Mouse (Mus musculus) CH12.LX (cell line): Measurements from ENCODE around the gene Clnk. TPM values are rescaled to one million over a fixed set of nuclear protein-coding genes. Genes with fewer than 3 reads are reported as not detected.

Experiments
- DNase-seq: peaks from one replicate; pipeline ENCODE4 v3.0.0-alpha.2; 2013; ENCODE audit errors: extremely low read depth
- H3K27ac ChIP-seq: 2 replicates; pipeline ENCODE4 v1.5.1; 2012; ENCODE audit warnings: low read depth, mild to moderate bottlenecking, control low read depth, moderate library complexity; ENCODE audit not compliant: insufficient read depth
- H3K27me3 ChIP-seq: replicated peaks from 2 replicates; pipeline ENCODE3; 2012; ENCODE audit warnings: inconsistent platforms
- H3K36me3 ChIP-seq, 2 experiments: replicated peaks in 1 of 2; 2 replicates each; pipeline versions ENCODE3 to v1.6.1; 2012; ENCODE audit warnings: inconsistent platforms in 1 of 2, low read length in 1 of 2, mild to moderate bottlenecking in 1 of 2, mixed read lengths in 1 of 2, moderate library complexity in 1 of 2; ENCODE audit not compliant: control insufficient read depth in 1 of 2, insufficient read depth in 1 of 2
- H3K4me1 ChIP-seq, 2 experiments: 2 replicates each; pipeline ENCODE4 v1.6.1; 2012; ENCODE audit warnings: inconsistent platforms in 1 of 2, moderate library complexity in 1 of 2; ENCODE audit not compliant: insufficient read depth in 2 of 2, control insufficient read depth in 1 of 2
- H3K4me2 ChIP-seq: 2 replicates; pipeline ENCODE4 v1.6.1; 2012; ENCODE audit warnings: low read depth, mild to moderate bottlenecking, control low read depth; ENCODE audit not compliant: poor library complexity, insufficient read depth, severe bottlenecking
- H3K4me3 ChIP-seq, 3 experiments: fragments of 150-350 bp in 1 of 3; sonication (generic) in 1 of 3; replicated peaks in 1 of 3; 2 replicates each; pipeline versions ENCODE3 to v1.5.1; 2011 to 2012; ENCODE audit warnings: low read depth in 2 of 3, low read length in 2 of 3, mild to moderate bottlenecking in 2 of 3, moderate library complexity in 2 of 3, control low read depth in 1 of 3, improper control_type of control experiment in 1 of 3, inconsistent platforms in 1 of 3, mixed read lengths in 1 of 3; ENCODE audit not compliant: poor library complexity in 1 of 3
- H3K79me2 ChIP-seq: replicated peaks from 2 replicates; pipeline ENCODE4 v1.6.1; 2012; ENCODE audit warnings: mild to moderate bottlenecking, moderate library complexity; ENCODE audit not compliant: control insufficient read depth, poor library complexity, insufficient read depth, severe bottlenecking; ENCODE audit errors: extremely low read depth
- H3K9ac ChIP-seq: 2 replicates; pipeline ENCODE4 v1.6.1; 2012; ENCODE audit warnings: low read depth, mild to moderate bottlenecking, control low read depth, moderate library complexity; ENCODE audit not compliant: insufficient read depth
- H3K9me3 ChIP-seq: replicated peaks from 2 replicates; pipeline ENCODE3; 2012; ENCODE audit warnings: low read length, inconsistent platforms, mixed read lengths
- CHD1 ChIP-seq: IDR thresholded peaks from 2 replicates; pipeline ENCODE4 v1.6.1; 2012; ENCODE audit warnings: low read depth, low read length, improper control_type of control experiment, inconsistent platforms
- E2F4 ChIP-seq: IDR thresholded peaks from 2 replicates; pipeline ENCODE4 v1.6.1; 2011; ENCODE audit warnings: low read depth, low read length, improper control_type of control experiment; ENCODE audit not compliant: insufficient replicate concordance
- ETS1 ChIP-seq: conservative IDR thresholded peaks from 2 replicates; pipeline ENCODE4 v1.6.1; 2012; ENCODE audit warnings: low read depth, mild to moderate bottlenecking, inconsistent platforms, low read length, improper control_type of control experiment, moderate library complexity
- MAFK ChIP-seq: IDR thresholded peaks from 2 replicates; pipeline ENCODE4 v1.6.1; 2011; ENCODE audit warnings: low read length, improper control_type of control experiment; ENCODE audit not compliant: insufficient replicate concordance
- MAX ChIP-seq: IDR thresholded peaks from 2 replicates; pipeline ENCODE4 v1.6.1; 2011; ENCODE audit warnings: low read length, improper control_type of control experiment
- MAZ ChIP-seq: IDR thresholded peaks from 2 replicates; pipeline ENCODE4 v1.6.1; 2012; ENCODE audit warnings: low read depth, mild to moderate bottlenecking, inconsistent platforms, low read length, improper control_type of control experiment, moderate library complexity
- MXI1 ChIP-seq: IDR thresholded peaks from 2 replicates; pipeline ENCODE4 v1.6.1; 2011; ENCODE audit warnings: mild to moderate bottlenecking, low read depth, low read length, improper control_type of control experiment
- NELFE ChIP-seq: IDR thresholded peaks from 2 replicates; pipeline ENCODE4 v1.6.1; 2011; ENCODE audit warnings: low read depth, low read length, improper control_type of control experiment
- NRF1 ChIP-seq: IDR thresholded peaks from 2 replicates; pipeline ENCODE4 v1.6.1; 2014; ENCODE audit warnings: low read depth, mild to moderate bottlenecking, inconsistent platforms, low read length, improper control_type of control experiment, moderate library complexity
- POLR2AphosphoS2 ChIP-seq: IDR thresholded peaks from 2 replicates; pipeline ENCODE4 v1.6.1; 2011; ENCODE audit warnings: low read depth, low read length, improper control_type of control experiment
- SIN3A ChIP-seq: IDR thresholded peaks from 2 replicates; pipeline ENCODE4 v1.6.1; 2012; ENCODE audit warnings: low read length, improper control_type of control experiment, inconsistent platforms
- SMC3 ChIP-seq: IDR thresholded peaks from 2 replicates; pipeline ENCODE4 v1.6.1; 2011; ENCODE audit warnings: low read depth, low read length, improper control_type of control experiment
- TBP ChIP-seq: conservative IDR thresholded peaks from 2 replicates; pipeline ENCODE4 v1.6.1; 2011; ENCODE audit warnings: low read depth, low read length, improper control_type of control experiment
- TCF12 ChIP-seq: IDR thresholded peaks from 2 replicates; pipeline ENCODE4 v1.6.1; 2014; ENCODE audit warnings: low read depth, mild to moderate bottlenecking, inconsistent platforms, low read length, improper control_type of control experiment
- USF1 ChIP-seq: IDR thresholded peaks from 2 replicates; pipeline ENCODE4 v1.6.1; 2014; ENCODE audit warnings: low read depth, mild to moderate bottlenecking, inconsistent platforms, low read length, improper control_type of control experiment
- ZC3H11A ChIP-seq: IDR thresholded peaks from 2 replicates; pipeline ENCODE4 v1.6.1; 2012; ENCODE audit warnings: low read depth, mild to moderate bottlenecking, inconsistent platforms, low read length, improper control_type of control experiment
- dilution Hi-C: fragments of 300-500 bp; cut with MboI; formaldehyde crosslinking; loops from 2 replicates; pipeline ENCODE4 v1.14.3; 2020; ENCODE audit warnings: low sequenced_read_pairs; ENCODE audit not compliant: extremely low pct_unique_long_range_greater_than_20kb, extremely low pct_ligation_motif_present
- in situ Hi-C: fragments of 300-500 bp; cut with MboI; formaldehyde crosslinking; loops from 3 replicates; pipeline ENCODE4 v1.14.3; 2019; ENCODE audit warnings: low sequenced_read_pairs, low pct_ligation_motif_present, low pct_unique_long_range_greater_than_20kb, mixed read lengths
- polyA plus RNA-seq: library from polyadenylated mRNA; unstranded; fragments of >175 nt; gene quantifications from 2 replicates; pipeline ENCODE4 v1.2.1, GENCODE M21; 2012; ENCODE audit warnings: low read depth; ENCODE audit not compliant: insufficient read length
- total RNA-seq, 2 experiments: library from RNA; depleted of rRNA; stranded (reverse); fragments of 300-350 nt in 1 of 2; fragments of >200 nt in 1 of 2; gene quantifications; 2 replicates each; pipeline ENCODE4 v1.2.3; 2012 to 2014

Gene Clnk
- total and polyA plus RNA-seq, 3 experiments, result not detected

DNA sequence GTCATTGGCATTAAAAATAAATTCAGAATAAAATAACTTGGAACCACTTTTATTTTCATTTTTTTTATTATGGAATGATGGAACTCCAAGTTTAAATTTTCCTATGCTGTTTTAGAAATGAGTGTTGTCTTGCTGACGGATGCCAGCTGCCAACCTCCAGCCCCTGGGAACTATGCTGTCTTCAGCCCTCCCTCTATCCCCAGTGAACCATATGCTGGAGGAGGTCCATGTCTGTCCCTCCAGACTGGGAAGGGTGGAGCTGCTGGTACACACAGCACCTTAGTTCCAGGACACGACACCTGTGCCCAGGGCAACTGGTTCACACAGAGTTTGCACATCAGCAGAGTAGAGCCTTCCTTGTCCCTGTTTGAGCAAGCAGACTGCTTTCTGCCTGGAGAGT is 22.4 kb upstream of the Clnk start:
- no peaks in the 10 kb centered on the region for H3K9me3 ChIP-seq
- no peaks in the 10 kb centered on the region for H3K4me1 ChIP-seq
- H3K36me3 ChIP-seq, result no peaks in the 10 kb centered on the region
- TF ChIP-seq MAZ (no peak), CHD1 (no peak), USF1 (no peak)
- no peak overlapping the region for H3K9ac ChIP-seq
- dilution Hi-C loops (no loop called here), in situ Hi-C loops (no loop called here)
- H3K27ac ChIP-seq, result no peak overlapping the region
- no peak for DNase-seq
- no peaks in the 10 kb centered on the region for H3K79me2 ChIP-seq
- H3K4me2 ChIP-seq, result no peak overlapping the region
- no peaks in the 10 kb centered on the region for H3K27me3 ChIP-seq
- H3K4me3 ChIP-seq, result no peak overlapping the region

DNA sequence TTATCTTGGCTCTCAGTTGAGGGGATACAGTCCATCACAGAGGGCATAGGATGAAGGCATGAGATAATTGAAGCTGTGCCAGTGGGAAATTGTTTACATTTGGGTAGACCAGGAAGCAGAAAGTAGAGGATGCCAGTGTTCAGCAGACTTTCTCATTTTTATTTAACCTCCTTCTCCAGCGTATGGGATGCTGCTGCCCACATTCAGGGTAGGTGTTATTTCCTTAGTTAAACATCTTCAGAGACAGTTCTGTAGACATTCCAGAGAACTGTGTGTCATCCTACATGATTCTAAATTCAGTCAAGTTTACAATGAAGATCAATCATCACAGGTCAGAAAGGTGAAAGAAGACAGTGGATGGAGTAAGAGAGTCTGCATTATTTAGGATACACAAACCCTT is 12.0 kb upstream of the Clnk start:
- H3K27ac ChIP-seq, result no peak overlapping the region
- in situ Hi-C loops (no loop called here), dilution Hi-C loops (no loop called here)
- no peaks in the 10 kb centered on the region for H3K36me3 ChIP-seq
- no peak overlapping the region for H3K4me2 ChIP-seq
- no peaks in the 10 kb centered on the region for H3K27me3 ChIP-seq
- H3K4me3 ChIP-seq, result no peak overlapping the region
- no peak overlapping the region for H3K9ac ChIP-seq
- H3K79me2 ChIP-seq, result no peaks in the 10 kb centered on the region
- no peak for TF ChIP-seq NELFE
- TF ChIP-seq SIN3A, result no peak
- no peak for TF ChIP-seq MAFK
- TF ChIP-seq ZC3H11A, result no peak
- TF ChIP-seq ETS1, result no peak
- TF ChIP-seq MXI1, result no peak
- no peak for TF ChIP-seq MAX
- no peak for TF ChIP-seq TCF12
- no peak for TF ChIP-seq POLR2AphosphoS2
- TF ChIP-seq NRF1, result no peak
- TF ChIP-seq E2F4, result no peak
- TF ChIP-seq SMC3, result no peak
- TF ChIP-seq CHD1, result no peak
- TF ChIP-seq TBP, result no peak
- no peaks in the 10 kb centered on the region for H3K9me3 ChIP-seq
- no peaks in the 10 kb centered on the region for H3K4me1 ChIP-seq
- no peak for DNase-seq
